Mouse (Mus musculus): ENCODE results near the gene Scml4. TPM values are rescaled to one million over a fixed set of nuclear protein-coding genes. Genes with fewer than 3 reads are reported as not detected.
A peak's percentile ranks its signal among the peaks of the same experiment; 100 is the strongest.

The Scml4 gene
- polyA plus RNA-seq, 1 experiment from 2014 or later, result 0.76 TPM

DNA sequence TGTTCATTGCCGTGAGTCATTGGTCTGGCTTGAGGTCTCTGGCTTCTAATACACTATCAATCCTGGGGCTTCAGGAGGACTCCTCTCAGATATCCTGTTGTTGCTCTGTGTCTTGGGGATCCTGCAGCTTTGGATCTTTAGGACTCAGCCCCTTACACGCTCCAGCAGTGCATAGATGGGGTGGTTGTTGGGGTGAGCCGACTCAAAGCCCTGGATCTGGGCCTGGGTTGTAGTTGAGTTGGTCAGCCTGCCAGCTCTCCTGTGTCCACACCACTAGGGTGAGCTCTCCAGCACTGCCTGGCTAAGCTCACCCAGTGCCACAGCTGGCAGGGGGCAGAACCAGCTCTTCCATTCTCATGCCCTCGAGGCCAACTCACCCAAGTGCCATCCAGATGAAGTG lies 78.2 kb downstream of the Scml4 start:
- no peak for ATAC-seq (ENCODE audit: insufficient number of reproducible peaks, insufficient read depth, low FRiP score, low read depth)
- Histone ChIP-seq H3K4me2 (ENCODE audit: low read length) (no peak overlapping the region), H3K9ac (ENCODE audit: low read length) (no peak overlapping the region), H3K4me1 (ENCODE audit: control insufficient read depth in 2 of 2, insufficient read depth in 2 of 2, low read length in 2 of 2) (peaks cover 8 to 18% of the 10 kb centered on the region in 2 experiments; a peak in 3 of 4 replicates), H3K27ac (replicated peaks in 1 of 2; ENCODE audit: control insufficient read depth in 1 of 2, insufficient read depth in 1 of 2, low read depth in 2 of 2, low read length in 2 of 2) (no peak overlapping the region), H3K4me3 (ENCODE audit: control insufficient read depth in 1 of 2, insufficient read depth in 1 of 2, low read depth in 1 of 2, low read length in 2 of 2) (no peak overlapping the region), H3K9me3 (ENCODE audit: control insufficient read depth, low read length) (no peaks in the 10 kb centered on the region), H3K27me3 (ENCODE audit: control insufficient read depth, insufficient read depth, low read length) (no peaks in the 10 kb centered on the region), H3K36me3 (ENCODE audit: control insufficient read depth, insufficient read depth, low read length) (no peaks in the 10 kb centered on the region)
- 74% methylated on average over 4 of the region's 4 CpGs for WGBS

- no peak overlapping the region for H3K9ac ChIP-seq (ENCODE audit: low read length)
- H3K36me3 ChIP-seq (ENCODE audit: control insufficient read depth, insufficient read depth, low read length), result no peaks in the 10 kb centered on the region
- no peak overlapping the region for H3K4me3 ChIP-seq (ENCODE audit: control insufficient read depth in 1 of 2, insufficient read depth in 1 of 2, low read depth in 1 of 2, low read length in 2 of 2)
- H3K27ac ChIP-seq (replicated peaks in 1 of 2; ENCODE audit: control insufficient read depth in 1 of 2, insufficient read depth in 1 of 2, low read depth in 2 of 2, low read length in 2 of 2), result no peak overlapping the region
- no peaks in the 10 kb centered on the region for H3K27me3 ChIP-seq (ENCODE audit: control insufficient read depth, insufficient read depth, low read length)
- H3K9me3 ChIP-seq (ENCODE audit: control insufficient read depth, low read length), result no peaks in the 10 kb centered on the region
- no peak for ATAC-seq (ENCODE audit: insufficient number of reproducible peaks, insufficient read depth, low FRiP score, low read depth)
- no peak overlapping the region for H3K4me2 ChIP-seq (ENCODE audit: low read length)
- WGBS, result 62% methylated on average over 7 of the region's 7 CpGs
- H3K4me1 ChIP-seq (ENCODE audit: control insufficient read depth in 2 of 2, insufficient read depth in 2 of 2, low read length in 2 of 2), result peaks cover 8 to 14% of the 10 kb centered on the region in 2 experiments; a peak in 3 of 4 replicates
Measured at GRCm38 (mm10) chr10:42939691-42940090, 79.5 kb downstream of the Scml4 start.

GRCm38 (mm10) chr10:42940193-42941050 lies 80.3 kb downstream of the Scml4 start:
- Histone ChIP-seq H3K9ac (ENCODE audit: low read length) (no peak overlapping the region), H3K4me3 (ENCODE audit: control insufficient read depth in 1 of 2, insufficient read depth in 1 of 2, low read depth in 1 of 2, low read length in 2 of 2) (no peak overlapping the region), H3K4me2 (ENCODE audit: low read length) (no peak overlapping the region), H3K36me3 (ENCODE audit: control insufficient read depth, insufficient read depth, low read length) (no peaks in the 10 kb centered on the region), H3K27ac (replicated peaks in 1 of 2; ENCODE audit: control insufficient read depth in 1 of 2, insufficient read depth in 1 of 2, low read depth in 2 of 2, low read length in 2 of 2) (no peak overlapping the region), H3K27me3 (ENCODE audit: control insufficient read depth, insufficient read depth, low read length) (no peaks in the 10 kb centered on the region), H3K9me3 (ENCODE audit: control insufficient read depth, low read length) (no peaks in the 10 kb centered on the region), H3K4me1 (ENCODE audit: control insufficient read depth in 2 of 2, insufficient read depth in 2 of 2, low read length in 2 of 2) (peaks cover 5 to 9% of the 10 kb centered on the region in 2 experiments; a peak in 3 of 4 replicates)
- ATAC-seq (ENCODE audit: insufficient number of reproducible peaks, insufficient read depth, low FRiP score, low read depth), result no peak
- 57% methylated on average over 21 of the region's 21 CpGs for WGBS

DNA sequence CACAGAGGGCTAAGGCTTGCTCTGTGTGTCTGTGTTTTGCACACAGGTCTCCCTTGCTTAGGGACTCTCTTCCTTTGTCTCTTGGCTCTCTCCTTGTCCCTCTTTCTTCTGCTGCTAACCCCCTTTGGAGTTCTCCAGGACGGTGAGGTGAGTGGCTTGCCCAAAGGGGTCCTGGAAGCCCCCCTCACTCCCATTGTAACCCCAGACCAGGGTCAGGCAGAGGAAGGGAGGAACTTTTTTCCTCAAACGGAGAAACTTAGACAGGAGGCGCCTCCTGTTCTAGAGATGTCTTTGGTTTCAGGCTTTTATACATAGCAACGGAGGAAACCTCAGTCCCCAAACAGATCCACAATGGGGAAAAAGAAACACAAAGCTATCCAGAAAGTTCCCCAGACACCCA lies 81.1 kb downstream of the Scml4 start:
- H3K4me3 ChIP-seq (ENCODE audit: control insufficient read depth in 1 of 2, insufficient read depth in 1 of 2, low read depth in 1 of 2, low read length in 2 of 2), result no peak overlapping the region
- ATAC-seq (ENCODE audit: insufficient number of reproducible peaks, insufficient read depth, low FRiP score, low read depth), result no peak
- peaks cover 5 to 9% of the 10 kb centered on the region in 2 experiments; a peak in 3 of 4 replicates for H3K4me1 ChIP-seq (ENCODE audit: control insufficient read depth in 2 of 2, insufficient read depth in 2 of 2, low read length in 2 of 2)
- no peak overlapping the region for H3K9ac ChIP-seq (ENCODE audit: low read length)
- 79% methylated on average over 4 of the region's 4 CpGs for WGBS
- H3K9me3 ChIP-seq (ENCODE audit: control insufficient read depth, low read length), result no peaks in the 10 kb centered on the region
- no peaks in the 10 kb centered on the region for H3K27me3 ChIP-seq (ENCODE audit: control insufficient read depth, insufficient read depth, low read length)
- H3K36me3 ChIP-seq (ENCODE audit: control insufficient read depth, insufficient read depth, low read length), result no peaks in the 10 kb centered on the region
- H3K4me2 ChIP-seq (ENCODE audit: low read length), result no peak overlapping the region
- H3K27ac ChIP-seq (replicated peaks in 1 of 2; ENCODE audit: control insufficient read depth in 1 of 2, insufficient read depth in 1 of 2, low read depth in 2 of 2, low read length in 2 of 2), result no peak overlapping the region

GRCm38 (mm10) chr10:42941697-42942221 lies 81.6 kb downstream of the Scml4 start:
- 76% methylated on average over 14 of the region's 14 CpGs for WGBS

DNA sequence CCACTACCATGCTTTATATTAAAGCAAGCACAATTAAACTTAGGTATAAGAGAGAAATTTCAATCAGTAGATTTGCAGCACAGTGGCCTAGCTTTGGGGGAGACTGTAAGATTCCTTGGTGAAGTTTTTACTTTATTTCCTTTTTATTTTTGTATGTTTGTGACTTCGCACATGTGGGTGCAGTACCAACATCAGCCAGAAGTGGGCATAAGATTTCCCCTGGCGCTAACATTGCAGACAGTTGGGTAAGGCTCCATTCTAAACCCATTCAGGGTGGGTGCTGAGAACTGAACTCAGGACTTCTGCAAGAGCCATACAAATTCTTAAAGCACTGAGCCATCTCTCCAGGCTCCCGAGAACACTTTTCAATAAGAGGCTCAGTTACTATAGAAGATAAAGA lies 82.1 kb downstream of the Scml4 start:
- no peak overlapping the region for H3K4me3 ChIP-seq (ENCODE audit: control insufficient read depth in 1 of 2, insufficient read depth in 1 of 2, low read depth in 1 of 2, low read length in 2 of 2)
- H3K27ac ChIP-seq (replicated peaks in 1 of 2; ENCODE audit: control insufficient read depth in 1 of 2, insufficient read depth in 1 of 2, low read depth in 2 of 2, low read length in 2 of 2), result no peak overlapping the region
- peaks cover 5 to 9% of the 10 kb centered on the region in 2 experiments; a peak in 3 of 4 replicates for H3K4me1 ChIP-seq (ENCODE audit: control insufficient read depth in 2 of 2, insufficient read depth in 2 of 2, low read length in 2 of 2)
- H3K4me2 ChIP-seq (ENCODE audit: low read length), result no peak overlapping the region
- WGBS, result 85% methylated on average over 3 of the region's 3 CpGs
- no peaks in the 10 kb centered on the region for H3K27me3 ChIP-seq (ENCODE audit: control insufficient read depth, insufficient read depth, low read length)
- ATAC-seq (ENCODE audit: insufficient number of reproducible peaks, insufficient read depth, low FRiP score, low read depth), result no peak
- H3K9ac ChIP-seq (ENCODE audit: low read length), result no peak overlapping the region
- H3K9me3 ChIP-seq (ENCODE audit: control insufficient read depth, low read length), result no peaks in the 10 kb centered on the region
- no peaks in the 10 kb centered on the region for H3K36me3 ChIP-seq (ENCODE audit: control insufficient read depth, insufficient read depth, low read length)

More at GRCm38 (mm10) chr10:42941697-42942221, 81.6 kb downstream of the Scml4 start:
- H3K27me3 ChIP-seq (ENCODE audit: control insufficient read depth, insufficient read depth, low read length), result no peaks in the 10 kb centered on the region
- H3K4me3 ChIP-seq (ENCODE audit: control insufficient read depth in 1 of 2, insufficient read depth in 1 of 2, low read depth in 1 of 2, low read length in 2 of 2), result no peak overlapping the region
- no peak overlapping the region for H3K4me2 ChIP-seq (ENCODE audit: low read length)
- H3K36me3 ChIP-seq (ENCODE audit: control insufficient read depth, insufficient read depth, low read length), result no peaks in the 10 kb centered on the region
- peaks cover 5 to 9% of the 10 kb centered on the region in 2 experiments; a peak in 3 of 4 replicates for H3K4me1 ChIP-seq (ENCODE audit: control insufficient read depth in 2 of 2, insufficient read depth in 2 of 2, low read length in 2 of 2)
- no peak overlapping the region for H3K27ac ChIP-seq (replicated peaks in 1 of 2; ENCODE audit: control insufficient read depth in 1 of 2, insufficient read depth in 1 of 2, low read depth in 2 of 2, low read length in 2 of 2)
- H3K9ac ChIP-seq (ENCODE audit: low read length), result no peak overlapping the region
- ATAC-seq (ENCODE audit: insufficient number of reproducible peaks, insufficient read depth, low FRiP score, low read depth), result 0 out of 2 replicates have a peak, but pooled peaks have one; percentile 52
- H3K9me3 ChIP-seq (ENCODE audit: control insufficient read depth, low read length), result no peaks in the 10 kb centered on the region

DNA sequence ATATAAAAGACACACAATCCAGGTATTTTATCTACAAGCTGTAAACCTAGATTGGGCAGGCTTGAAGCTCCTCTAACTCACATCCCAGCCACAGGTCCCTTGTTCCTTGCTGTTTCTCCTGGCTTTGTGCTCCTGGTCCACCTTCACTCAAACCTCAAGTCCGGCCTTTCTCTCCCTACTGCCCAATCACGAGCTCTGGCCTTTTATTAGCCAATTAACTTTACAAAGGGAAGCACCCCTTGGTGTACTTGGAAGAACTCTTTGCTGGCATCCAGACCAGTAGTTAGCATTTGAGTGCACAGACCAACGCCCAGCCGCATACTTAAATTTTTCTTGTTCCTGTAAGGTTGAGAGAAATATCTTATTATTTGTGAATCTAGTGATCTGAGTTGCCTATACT lies 85.1 kb downstream of the Scml4 start:
- no peak overlapping the region for H3K9ac ChIP-seq (ENCODE audit: low read length)
- 63% methylated on average over 4 of the region's 4 CpGs for WGBS
- H3K4me2 ChIP-seq (ENCODE audit: low read length), result no peak overlapping the region
- ATAC-seq (ENCODE audit: insufficient number of reproducible peaks, insufficient read depth, low FRiP score, low read depth), result no peak
- no peaks in the 10 kb centered on the region for H3K9me3 ChIP-seq (ENCODE audit: control insufficient read depth, low read length)
- H3K4me1 ChIP-seq (ENCODE audit: control insufficient read depth in 2 of 2, insufficient read depth in 2 of 2, low read length in 2 of 2), result peaks cover 3 to 13% of the 10 kb centered on the region in 2 experiments; a peak in 3 of 4 replicates
- no peak overlapping the region for H3K4me3 ChIP-seq (ENCODE audit: control insufficient read depth in 1 of 2, insufficient read depth in 1 of 2, low read depth in 1 of 2, low read length in 2 of 2)
- no peak overlapping the region for H3K27ac ChIP-seq (replicated peaks in 1 of 2; ENCODE audit: control insufficient read depth in 1 of 2, insufficient read depth in 1 of 2, low read depth in 2 of 2, low read length in 2 of 2)
- H3K36me3 ChIP-seq (ENCODE audit: control insufficient read depth, insufficient read depth, low read length), result no peaks in the 10 kb centered on the region
- no peaks in the 10 kb centered on the region for H3K27me3 ChIP-seq (ENCODE audit: control insufficient read depth, insufficient read depth, low read length)
